Mouse (Mus musculus) forebrain, postnatal 0 days (tissue): ENCODE results near the gene Wnt6. TPM values are rescaled to one million over a fixed set of nuclear protein-coding genes. Genes with fewer than 3 reads are reported as not detected.

Experiments used
- ATAC-seq: fragments of 200-750 bp; cut with Nextera tagmentation; 2 replicates; pipeline ENCODE4 v1.8.0; 2017; ENCODE audit warnings: mild to moderate bottlenecking, moderate library complexity
- DNase-seq: peaks from one replicate; pipeline ENCODE4 v3.0.0-alpha.2; 2015
- H3K27ac ChIP-seq: fragments of 300-500 bp; sonication (generic); 2 replicates; pipeline ENCODE4 v1.5.1; 2014; ENCODE audit warnings: low read depth, mild to moderate bottlenecking, antibody characterized with exemption, low read length, moderate library complexity, mixed read lengths
- H3K27me3 ChIP-seq: fragments of 300-500 bp; sonication (generic); 2 replicates; pipeline ENCODE4 v1.6.1; 2014; ENCODE audit warnings: mild to moderate bottlenecking, low read length, mixed read lengths; ENCODE audit not compliant: insufficient read depth
- H3K36me3 ChIP-seq: fragments of 300-500 bp; sonication (generic); 2 replicates; pipeline ENCODE4 v1.6.1; 2014; ENCODE audit warnings: mild to moderate bottlenecking, moderate library complexity; ENCODE audit not compliant: insufficient read depth
- H3K4me1 ChIP-seq: fragments of 300-500 bp; sonication (generic); 2 replicates; pipeline ENCODE4 v1.6.1; 2014; ENCODE audit warnings: antibody characterized with exemption; ENCODE audit not compliant: insufficient read depth
- H3K4me2 ChIP-seq: fragments of 300-500 bp; sonication (generic); 2 replicates; pipeline ENCODE4 v1.6.1; 2014; ENCODE audit warnings: low read depth, mild to moderate bottlenecking, moderate library complexity
- H3K4me3 ChIP-seq: fragments of 300-500 bp; sonication (generic); 2 replicates; pipeline ENCODE4 v1.5.1; 2014; ENCODE audit warnings: low read depth, low read length, mixed read lengths
- H3K9ac ChIP-seq: fragments of 300-500 bp; sonication (generic); 2 replicates; pipeline ENCODE4 v1.6.1; 2014; ENCODE audit warnings: mild to moderate bottlenecking
- H3K9me3 ChIP-seq: fragments of 300-500 bp; sonication (generic); 2 replicates; pipeline ENCODE4 v1.6.1; 2016; ENCODE audit warnings: low read length
- CTCF ChIP-seq: sonication (generic); IDR thresholded peaks from 2 replicates; pipeline ENCODE4 v1.5.1; 2016; ENCODE audit warnings: antibody characterized with exemption, control low read depth, low read depth
- WGBS: fragments of 180-500 bp; shearing (Covaris S2); extraction: QIAGEN DNeasy Blood & Tissue Kit; methylation state at CpG from one replicate; pipeline ENCODE4 v1.1.7; 2014; 5-methylcytosine and 5-hydroxymethylcytosine counted together
- polyA plus RNA-seq: library from polyadenylated mRNA; unstranded; fragments of >200 nt; fragmentation: Nextera tagmentation; extraction: Ambion mirVana; gene quantifications from 2 replicates; pipeline ENCODE4 v1.2.1, GENCODE M21; 2015
- total RNA-seq: library from RNA; depleted of rRNA; stranded (reverse); fragments of >200 nt; gene quantifications from 2 replicates; pipeline ENCODE4 v1.2.3, GENCODE M21; 2014

Gene Wnt6
- total and polyA plus RNA-seq, 2 experiments from 2014 or later: 3.8 to 7.2 TPM

DNA sequence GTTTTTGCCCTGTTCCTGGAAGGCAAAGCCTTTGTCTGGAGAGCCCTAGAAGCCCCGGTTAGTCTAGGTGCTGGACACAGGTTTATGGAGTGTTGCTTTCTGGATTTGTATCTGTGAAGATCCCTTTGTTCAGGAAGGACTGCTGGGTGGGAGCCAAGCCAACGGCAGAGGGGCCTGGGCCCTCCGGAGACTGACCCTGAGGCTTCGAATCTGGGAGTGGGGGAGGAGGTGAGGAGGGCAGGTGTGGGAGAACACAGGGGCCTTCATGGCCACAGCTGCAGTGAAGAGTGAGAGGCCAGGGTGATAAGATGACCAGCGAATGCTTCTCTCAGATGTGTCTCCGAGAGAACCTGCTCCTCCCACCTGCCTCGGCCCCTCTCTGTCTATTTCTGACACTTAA lies 2.4 kb downstream of the Wnt6 start:
- Histone ChIP-seq H3K27me3 (peaks cover 66% of the 10 kb centered on the region), H3K4me1 (no peaks in the 10 kb centered on the region), H3K27ac (no peak overlapping the region), H3K4me2 (no peak overlapping the region), H3K4me3 (no peak overlapping the region), H3K9ac (no peak overlapping the region), H3K36me3 (no peaks in the 10 kb centered on the region), H3K9me3 (no peaks in the 10 kb centered on the region)
- ATAC-seq (no peak), DNase-seq (no peak)
- no peak for TF ChIP-seq CTCF
- 12% methylated on average over 7 of the region's 7 CpGs for WGBS

DNA sequence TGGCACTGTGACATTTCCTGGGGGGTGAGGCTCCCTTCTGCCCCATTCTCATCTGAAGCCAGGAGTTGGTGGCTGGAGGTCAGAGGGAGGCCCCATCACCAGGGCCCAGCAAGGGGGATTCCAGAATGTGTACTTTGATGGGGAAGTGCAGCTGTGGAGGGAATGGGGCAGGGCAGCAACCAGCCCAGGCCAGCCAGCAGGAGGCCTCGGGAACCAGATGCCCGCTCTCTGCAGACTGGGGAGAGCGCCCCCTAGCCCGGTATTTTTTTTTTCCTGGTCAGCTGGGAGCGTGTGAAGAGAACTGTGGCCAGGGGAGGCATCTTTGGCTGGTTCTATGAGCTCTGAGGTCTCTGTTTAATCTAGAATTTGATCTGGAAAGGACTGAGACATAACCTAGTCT lies 4.1 kb downstream of the Wnt6 start:
- 10% methylated on average over 5 of the region's 5 CpGs for WGBS
- no peak overlapping the region for H3K27ac ChIP-seq

DNA sequence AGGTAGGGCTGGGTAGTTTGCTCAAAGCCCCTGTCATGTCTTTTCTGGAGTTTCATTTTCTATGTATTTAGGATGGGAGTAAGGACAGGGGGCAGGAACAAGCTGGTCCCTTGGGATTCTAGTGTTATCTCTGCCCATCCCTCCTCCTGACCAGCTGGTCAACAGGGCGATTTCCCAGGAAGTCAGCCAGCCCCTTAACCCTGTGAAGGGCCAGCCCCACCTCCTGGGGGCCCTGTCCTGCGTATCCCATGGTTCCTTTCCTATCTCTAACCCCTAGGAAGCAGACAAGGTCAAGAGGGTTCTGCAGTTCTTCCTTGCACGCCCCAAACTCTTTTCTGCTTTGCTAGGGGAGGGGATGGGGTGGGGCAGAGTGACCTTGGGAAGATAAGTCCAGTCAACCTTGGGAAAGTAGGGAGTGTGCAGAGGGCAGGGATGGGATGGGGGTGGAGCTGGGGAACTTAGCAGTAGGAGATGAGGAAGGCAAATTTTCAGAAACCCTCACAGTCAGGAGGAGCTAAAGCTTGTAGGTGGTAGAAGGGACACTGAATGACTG lies 7.3 kb downstream of the Wnt6 start:
- Histone ChIP-seq H3K9ac (no peak overlapping the region), H3K27me3 (peaks cover 64% of the 10 kb centered on the region), H3K4me1 (no peaks in the 10 kb centered on the region), H3K9me3 (no peaks in the 10 kb centered on the region), H3K27ac (no peak overlapping the region), H3K36me3 (no peaks in the 10 kb centered on the region), H3K4me2 (no peak overlapping the region), H3K4me3 (no peak overlapping the region)
- DNase-seq: no peak
- ATAC-seq: no peak
- WGBS: 35% methylated on average over 3 of the region's 3 CpGs
- TF ChIP-seq CTCF: no peak

More for the DNA sequence above, 4.1 kb downstream of the Wnt6 start:
- no peak for DNase-seq
- Histone ChIP-seq H3K4me3 (no peak overlapping the region), H3K36me3 (no peaks in the 10 kb centered on the region), H3K9ac (no peak overlapping the region), H3K4me2 (no peak overlapping the region), H3K27me3 (peaks cover 58% of the 10 kb centered on the region), H3K4me1 (no peaks in the 10 kb centered on the region), H3K9me3 (no peaks in the 10 kb centered on the region)
- ATAC-seq: 0 out of 2 replicates have a peak, but pooled peaks have one; percentile 14
- peak; percentile 43; the same call in 1 of the 2 replicates for TF ChIP-seq CTCF

DNA sequence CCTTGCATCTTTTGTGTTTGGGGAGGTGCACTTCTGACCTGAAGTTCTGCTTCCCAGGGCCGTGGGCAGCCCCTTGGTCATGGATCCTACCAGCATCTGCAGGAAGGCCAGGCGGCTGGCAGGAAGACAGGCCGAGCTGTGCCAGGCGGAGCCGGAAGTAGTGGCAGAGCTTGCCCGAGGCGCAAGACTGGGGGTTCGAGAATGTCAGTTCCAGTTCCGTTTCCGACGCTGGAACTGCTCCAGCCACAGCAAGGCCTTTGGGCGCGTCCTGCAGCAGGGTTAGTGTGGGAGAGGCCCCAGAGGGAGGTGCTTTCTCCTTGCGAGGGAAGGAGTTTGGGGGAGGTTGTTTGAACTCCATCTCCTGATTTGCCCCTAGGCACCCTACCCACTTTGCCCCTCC lies 10.4 kb downstream of the Wnt6 start:
- DNase-seq (no peak), ATAC-seq (no peak)
- 18% methylated on average over 14 of the region's 14 CpGs for WGBS
- H3K27me3 ChIP-seq: peaks cover 62% of the 10 kb centered on the region
- no peaks in the 10 kb centered on the region for H3K36me3 ChIP-seq
- no peaks in the 10 kb centered on the region for H3K4me1 ChIP-seq
- no peak overlapping the region for H3K4me3 ChIP-seq
- H3K9me3 ChIP-seq: no peaks in the 10 kb centered on the region
- H3K4me2 ChIP-seq: no peak overlapping the region
- no peak overlapping the region for H3K27ac ChIP-seq
- TF ChIP-seq CTCF: no peak
- no peak overlapping the region for H3K9ac ChIP-seq

DNA sequence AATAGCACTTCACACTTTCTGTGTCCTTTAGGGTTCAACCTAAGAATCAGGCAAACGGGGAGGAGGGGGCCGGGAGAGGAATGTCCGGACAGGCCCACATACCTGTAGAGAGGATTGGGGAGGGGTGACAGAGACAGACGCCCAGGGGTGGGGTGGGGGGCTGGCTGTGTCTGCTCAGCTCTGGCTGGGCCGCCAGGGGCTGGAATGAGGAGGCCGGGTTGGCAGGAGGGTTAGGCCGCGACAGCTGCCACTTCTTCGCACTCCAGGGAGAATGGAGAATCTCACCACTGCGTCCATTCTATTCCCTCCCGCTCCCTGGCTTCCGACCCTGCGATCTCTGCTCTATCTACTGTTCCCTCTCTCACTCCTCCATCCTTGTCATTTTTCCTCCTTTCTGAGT lies 11.9 kb downstream of the Wnt6 start:
- peak overlapping the region; percentile 42 for H3K4me3 ChIP-seq
- H3K9me3 ChIP-seq: no peaks in the 10 kb centered on the region
- peaks cover 74% of the 10 kb centered on the region for H3K27me3 ChIP-seq
- TF ChIP-seq CTCF: no peak
- WGBS: 8% methylated on average over 13 of the region's 13 CpGs
- H3K9ac ChIP-seq: 0 out of 2 replicates have a peak overlapping the region, but pooled peaks have one; percentile 28
- ATAC-seq (no peak), DNase-seq (no peak)
- no peaks in the 10 kb centered on the region for H3K36me3 ChIP-seq
- no peak overlapping the region for H3K27ac ChIP-seq
- H3K4me2 ChIP-seq: peak overlapping the region; percentile 56
- no peaks in the 10 kb centered on the region for H3K4me1 ChIP-seq

DNA sequence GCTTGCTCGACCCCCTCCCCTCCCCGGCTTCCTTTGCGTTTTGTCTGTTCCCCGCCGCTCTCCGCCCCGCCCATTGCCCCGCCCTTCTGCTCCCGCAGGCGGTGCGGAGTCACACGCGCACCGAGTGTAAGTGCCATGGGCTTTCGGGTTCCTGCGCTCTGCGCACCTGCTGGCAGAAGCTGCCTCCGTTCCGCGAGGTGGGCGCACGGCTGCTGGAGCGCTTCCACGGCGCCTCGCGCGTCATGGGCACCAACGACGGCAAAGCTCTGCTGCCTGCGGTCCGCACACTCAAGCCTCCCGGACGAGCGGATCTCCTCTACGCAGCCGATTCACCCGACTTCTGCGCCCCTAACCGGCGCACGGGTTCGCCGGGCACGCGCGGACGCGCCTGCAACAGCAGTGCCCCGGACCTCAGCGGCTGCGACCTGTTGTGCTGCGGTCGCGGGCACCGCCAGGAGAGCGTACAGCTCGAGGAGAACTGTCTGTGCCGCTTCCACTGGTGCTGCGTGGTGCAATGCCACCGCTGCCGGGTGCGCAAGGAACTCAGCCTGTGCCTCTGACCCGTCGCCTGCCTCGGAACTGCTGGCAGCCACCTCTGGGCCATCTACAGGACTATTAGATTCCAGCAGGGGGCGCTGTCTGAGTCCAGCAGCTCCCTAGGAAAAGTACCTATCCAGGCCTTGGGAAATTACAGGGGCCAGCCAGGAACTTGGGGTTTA lies 12.5 kb downstream of the Wnt6 start:
- H3K4me2 ChIP-seq: peak overlapping the region; percentile 56
- no peaks in the 10 kb centered on the region for H3K9me3 ChIP-seq
- peak; percentile 59 for TF ChIP-seq CTCF
- DNase-seq: peak; percentile 47
- no peaks in the 10 kb centered on the region for H3K36me3 ChIP-seq
- peak overlapping the region; percentile 42 for H3K4me3 ChIP-seq
- H3K9ac ChIP-seq: 0 out of 2 replicates have a peak overlapping the region, but pooled peaks have one; percentile 28
- peaks cover 80% of the 10 kb centered on the region for H3K27me3 ChIP-seq
- under 1% methylated on average over 67 of the region's 67 CpGs for WGBS
- no peaks in the 10 kb centered on the region for H3K4me1 ChIP-seq
- H3K27ac ChIP-seq: no peak overlapping the region
- peak; percentile 54; the same call in 1 of the 2 replicates for ATAC-seq

DNA sequence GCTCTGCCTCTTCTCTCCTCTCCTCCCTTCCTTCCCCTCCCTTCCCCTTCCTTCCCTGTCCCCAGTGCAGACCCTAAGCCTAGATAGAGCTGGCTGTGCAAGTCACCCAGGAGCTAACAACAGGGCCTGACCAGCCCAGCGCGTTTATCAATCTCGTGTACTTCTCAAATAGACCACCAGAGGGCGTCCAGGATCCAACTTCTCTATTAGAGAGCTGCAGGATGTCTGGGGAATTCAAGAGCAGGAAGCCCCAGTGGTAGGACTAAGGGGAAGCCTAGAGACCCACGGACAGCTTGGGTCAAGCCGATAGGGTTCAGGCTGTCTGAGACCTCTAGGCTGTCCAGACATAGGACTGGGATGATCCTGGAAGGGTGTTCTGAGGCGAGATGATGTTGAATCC lies 16.2 kb downstream of the Wnt6 start:
- Histone ChIP-seq H3K9ac (no peak overlapping the region), H3K4me3 (no peak overlapping the region), H3K4me2 (no peak overlapping the region), H3K27me3 (peaks cover 79% of the 10 kb centered on the region), H3K27ac (no peak overlapping the region), H3K36me3 (no peaks in the 10 kb centered on the region), H3K4me1 (no peaks in the 10 kb centered on the region), H3K9me3 (no peaks in the 10 kb centered on the region)
- TF ChIP-seq CTCF: peak; percentile 90
- DNase-seq (peak; percentile 88), ATAC-seq (peak; percentile 53)
- 4% methylated on average over 7 of the region's 7 CpGs for WGBS
